Mouse (Mus musculus) erythroblast, embryonic 14.5 days (primary cell): ENCODE data around the gene Fez2.

Experiments
- GATA1 ChIP-seq: IDR thresholded peaks from 2 replicates; pipeline ENCODE4 v1.6.1; 2012; ENCODE audit warnings: low read length, inconsistent platforms, mixed read lengths
- TAL1 ChIP-seq: IDR thresholded peaks from 3 replicates; pipeline ENCODE4 v1.6.1; 2012; ENCODE audit warnings: low read length, inconsistent platforms, mixed read lengths

GRCm38 (mm10) chr17:78465500-78465899 lies 47.5 kb upstream of the Fez2 start:
- TF ChIP-seq GATA1 (no peak), TAL1 (no peak)
